Mouse (Mus musculus): ENCODE data around the gene Rnf111.
"Not testable (repeated sequence)": the region's sequence is repeated elsewhere in the genome, so short reads cannot be mapped to it uniquely, and the experiment has no call there.

Gene Rnf111

GRCm38 (mm10) chr9:70503626-70504041, at the start of gene Rnf111:
Gene Rnf111 (minus strand): TSS chr9:70503725.
- DNase-seq (ENCODE audit: low spot score), result peak; percentile 98

- DNase-seq (ENCODE audit: low spot score), result not testable (repeated sequence)
Observed at GRCm38 (mm10) chr9:70552233-70552632, 48.7 kb upstream of the Rnf111 start.

GRCm38 (mm10) chr9:70551524-70551923, 48.0 kb upstream of the Rnf111 start:
- DNase-seq (ENCODE audit: low spot score), result no peak

- no peak for DNase-seq (ENCODE audit: low spot score)
Observed at GRCm38 (mm10) chr9:70548304-70548703, 44.8 kb upstream of the Rnf111 start.

GRCm38 (mm10) chr9:70546576-70546975, 43.1 kb upstream of the Rnf111 start:
- DNase-seq (ENCODE audit: low spot score), result not testable (repeated sequence)

GRCm38 (mm10) chr9:70544831-70545230, 41.3 kb upstream of the Rnf111 start:
- no peak for DNase-seq (ENCODE audit: low spot score)

- no peak for DNase-seq (ENCODE audit: low spot score)
Observed at GRCm38 (mm10) chr9:70543985-70544384, 40.5 kb upstream of the Rnf111 start.

GRCm38 (mm10) chr9:70543048-70543880, 39.7 kb upstream of the Rnf111 start:
- DNase-seq (ENCODE audit: low spot score), result peak; percentile 86

- peak; percentile 99 for DNase-seq (ENCODE audit: low spot score)
Observed at GRCm38 (mm10) chr9:70542305-70543041, 38.9 kb upstream of the Rnf111 start, which contains the start of gene Sltm. Gene Sltm (plus strand): TSS chr9:70542754.

GRCm38 (mm10) chr9:70541584-70541983, 38.1 kb upstream of the Rnf111 start:
- DNase-seq (ENCODE audit: low spot score), result no peak

- no peak for DNase-seq (ENCODE audit: low spot score)
Observed at GRCm38 (mm10) chr9:70533328-70533727, 29.8 kb upstream of the Rnf111 start.

GRCm38 (mm10) chr9:70524366-70524765, 20.8 kb upstream of the Rnf111 start:
- DNase-seq (ENCODE audit: low spot score), result no peak

GRCm38 (mm10) chr9:70523813-70524212, 20.3 kb upstream of the Rnf111 start:
- no peak for DNase-seq (ENCODE audit: low spot score)

- no peak for DNase-seq (ENCODE audit: low spot score)
Observed at GRCm38 (mm10) chr9:70520651-70521050, 17.1 kb upstream of the Rnf111 start.

GRCm38 (mm10) chr9:70511681-70512080, 8.2 kb upstream of the Rnf111 start:
- DNase-seq (ENCODE audit: low spot score), result no peak

GRCm38 (mm10) chr9:70510998-70511583, 7.6 kb upstream of the Rnf111 start:
- DNase-seq (ENCODE audit: low spot score), result no peak

GRCm38 (mm10) chr9:70509906-70510525, 6.5 kb upstream of the Rnf111 start:
- peak; percentile 19 for DNase-seq (ENCODE audit: low spot score)

GRCm38 (mm10) chr9:70506787-70507186, 3.3 kb upstream of the Rnf111 start:
- no peak for DNase-seq (ENCODE audit: low spot score)

GRCm38 (mm10) chr9:70506186-70506585, 2.7 kb upstream of the Rnf111 start:
- DNase-seq (ENCODE audit: low spot score), result no peak

- no peak for DNase-seq (ENCODE audit: low spot score)
Observed at GRCm38 (mm10) chr9:70503015-70503603, 416 bp downstream of the Rnf111 start.

- DNase-seq (ENCODE audit: low spot score), result no peak
Observed at GRCm38 (mm10) chr9:70502284-70503014, 1.1 kb downstream of the Rnf111 start.

Measured in testis, postnatal 14 days (tissue).